Mouse (Mus musculus) gastrocnemius, postnatal 36 days (tissue): ENCODE results near the gene Aimp1. TPM values are rescaled to one million over a fixed set of nuclear protein-coding genes. Genes with fewer than 3 reads are reported as not detected.
A peak's percentile ranks its signal among the peaks of the same experiment; 100 is the strongest.

Experiments used
- DNase-seq, 2 experiments: peaks; one replicate each; pipeline ENCODE4 v3.0.0; 2022
- intact Hi-C: fragments of 180-260 bp; cut with DNase I; formaldehyde crosslinking; loops from one replicate; pipeline ENCODE4 v1.15.1; 2025
- long read RNA-seq, 2 experiments: library from polyadenylated mRNA; stranded (forward); transcript quantifications; one replicate each; pipeline ENCODE4 v2.0.0; 2021
- total RNA-seq, 2 experiments: library from RNA; stranded (reverse); gene quantifications; 2 replicates each; pipeline ENCODE4 v1.2.3; 2021

Gene Aimp1
- total RNA-seq: 10 to 100 TPM; 71.3 to 71.4 TPM
- long read RNA-seq, experiment 1, transcript Aimp1-201 (7 exons, 1,126 nt): major isoform, 105 of 117 reads
- long read RNA-seq, experiment 1, partial matches to known transcripts: 10 of 117 reads
- long read RNA-seq, experiment 1, other reads (novel, unspliced or antisense): 2 of 117 reads
- long read RNA-seq, experiment 2, transcript Aimp1-201 (7 exons, 1,126 nt): major isoform, 121 of 131 reads
- long read RNA-seq, experiment 2, partial matches to known transcripts: 6 of 131 reads
- long read RNA-seq, experiment 2, other reads (novel, unspliced or antisense): 4 of 131 reads

- DNase-seq: no peak
- intact Hi-C loops: no loop called here
These were observed at the start of gene Aimp1 for GRCm38 (mm10) chr3:132684231-132684928. Gene Aimp1 (minus strand): TSS chr3:132684370.

GRCm38 (mm10) chr3:132724326-132724725, 40.2 kb upstream of the Aimp1 start:
- DNase-seq: no peak
- intact Hi-C loops: no loop called here

GRCm38 (mm10) chr3:132717316-132717715, 33.1 kb upstream of the Aimp1 start:
- no peak for DNase-seq
- intact Hi-C loops: no loop called here

- DNase-seq: no peak
- intact Hi-C loops: no loop called here
These were observed 29.7 kb upstream of the Aimp1 start for GRCm38 (mm10) chr3:132713913-132714312.

- DNase-seq: no peak
These were observed 22.8 kb upstream of the Aimp1 start for GRCm38 (mm10) chr3:132706977-132707376.

GRCm38 (mm10) chr3:132704216-132704615, 20.0 kb upstream of the Aimp1 start:
- intact Hi-C loops: loop anchor here (5.0 to 10.0 kb wide), 2 partner anchors 197 to 729 kb away; no protein-coding TSS in a partner anchor
- no peak for DNase-seq

More at GRCm38 (mm10) chr3:132706977-132707376, 22.8 kb upstream of the Aimp1 start:
- intact Hi-C loops: loop anchor here (10.0 kb wide), 1 partner anchor 732 kb away; no protein-coding TSS in a partner anchor

- no peak for DNase-seq
- intact Hi-C loops: loop anchor here (5.0 to 10.0 kb wide), 2 partner anchors 194 to 727 kb away; no protein-coding TSS in a partner anchor
These were observed 17.2 kb upstream of the Aimp1 start for GRCm38 (mm10) chr3:132701368-132701767.

GRCm38 (mm10) chr3:132683447-132684230, 531 bp downstream of the Aimp1 start, which contains the start of gene Tbck:
Gene Tbck (plus strand): TSS chr3:132684144.
- intact Hi-C loops: no loop called here
- peak; percentile 89 to 93 for DNase-seq

- DNase-seq: no peak
- intact Hi-C loops: no loop called here
These were observed 6.7 kb downstream of the Aimp1 start for GRCm38 (mm10) chr3:132677494-132677893.

- no peak for DNase-seq
- intact Hi-C loops: no loop called here
These were observed 28.2 kb downstream of the Aimp1 start for GRCm38 (mm10) chr3:132655955-132656354.

GRCm38 (mm10) chr3:132653959-132654358, 30.2 kb downstream of the Aimp1 start:
- no peak for DNase-seq
- intact Hi-C loops: no loop called here

- intact Hi-C loops: no loop called here
- DNase-seq: peak in 1 of 2 experiments; percentile 25
These were observed 32.4 kb downstream of the Aimp1 start for GRCm38 (mm10) chr3:132651776-132652175.

GRCm38 (mm10) chr3:132650191-132650590, 34.0 kb downstream of the Aimp1 start:
- DNase-seq: no peak

GRCm38 (mm10) chr3:132649368-132649767, 34.8 kb downstream of the Aimp1 start:
- DNase-seq: no peak
- intact Hi-C loops: no loop called here

More at GRCm38 (mm10) chr3:132650191-132650590, 34.0 kb downstream of the Aimp1 start:
- intact Hi-C loops: no loop called here

GRCm38 (mm10) chr3:132646814-132647213, 37.4 kb downstream of the Aimp1 start:
- no peak for DNase-seq
- intact Hi-C loops: no loop called here

- intact Hi-C loops: no loop called here
- no peak for DNase-seq
These were observed 40.1 kb downstream of the Aimp1 start for GRCm38 (mm10) chr3:132644071-132644470.

GRCm38 (mm10) chr3:132637080-132637479, 47.1 kb downstream of the Aimp1 start:
- DNase-seq: no peak
- intact Hi-C loops: no loop called here

GRCm38 (mm10) chr3:132633261-132633660, 50.9 kb downstream of the Aimp1 start:
- intact Hi-C loops: no loop called here
- no peak for DNase-seq

- intact Hi-C loops: no loop called here
- no peak for DNase-seq
These were observed 54.5 kb downstream of the Aimp1 start, which contains the start of gene Gimd1 for GRCm38 (mm10) chr3:132629601-132630239. Gene Gimd1 (plus strand): TSS chr3:132629820.

- DNase-seq: no peak
- intact Hi-C loops: no loop called here
These were observed 55.4 kb downstream of the Aimp1 start for GRCm38 (mm10) chr3:132628741-132629140.
